Mouse (Mus musculus) midbrain, postnatal 0 days (tissue): ENCODE measurements around the gene Adh4. TPM values are rescaled to one million over a fixed set of nuclear protein-coding genes. Genes with fewer than 3 reads are reported as not detected.
"Not testable (repeated sequence)": the region's sequence is repeated elsewhere in the genome, so short reads cannot be mapped to it uniquely, and the experiment has no call there.

ENCODE experiments used
- ATAC-seq: fragments of 200-750 bp; cut with Nextera tagmentation; 2 replicates; pipeline ENCODE4 v1.8.0; 2017; ENCODE audit warnings: moderate number of reproducible peaks, mild to moderate bottlenecking, moderate TSS enrichment, moderate library complexity; ENCODE audit not compliant: low FRiP score
- DNase-seq: peaks from one replicate; pipeline ENCODE4 v3.0.0-alpha.2; 2015; ENCODE audit warnings: low spot score
- H3K27ac ChIP-seq: fragments of 300-500 bp; sonication (generic); 2 replicates; pipeline ENCODE4 v1.5.1; 2014; ENCODE audit warnings: low read depth, mild to moderate bottlenecking, low read length, mixed read lengths
- H3K27me3 ChIP-seq: fragments of 300-500 bp; sonication (generic); 2 replicates; pipeline ENCODE4 v1.6.1; 2014; ENCODE audit warnings: low read length, control low read depth, mixed read lengths; ENCODE audit not compliant: insufficient read depth
- H3K36me3 ChIP-seq: fragments of 300-500 bp; sonication (generic); 2 replicates; pipeline ENCODE4 v1.6.1; 2014; ENCODE audit warnings: low read length, control low read depth, mixed read lengths; ENCODE audit not compliant: insufficient read depth
- H3K4me1 ChIP-seq: fragments of 300-500 bp; sonication (generic); 2 replicates; pipeline ENCODE4 v1.6.1; 2014; ENCODE audit warnings: mild to moderate bottlenecking, control low read depth, antibody characterized with exemption, low read length, mixed read lengths; ENCODE audit not compliant: insufficient read depth
- H3K4me2 ChIP-seq: fragments of 300-500 bp; sonication (generic); 2 replicates; pipeline ENCODE4 v1.6.1; 2014; ENCODE audit warnings: low read depth, mild to moderate bottlenecking, low read length, mixed read lengths; ENCODE audit not compliant: poor library complexity, severe bottlenecking
- H3K4me3 ChIP-seq: fragments of 300-500 bp; sonication (generic); 2 replicates; pipeline ENCODE4 v1.5.1; 2014; ENCODE audit warnings: low read depth, mild to moderate bottlenecking, low read length, moderate library complexity
- H3K9ac ChIP-seq: fragments of 300-500 bp; sonication (generic); replicated peaks from 2 replicates; pipeline ENCODE4 v1.6.1; 2014; ENCODE audit warnings: mild to moderate bottlenecking, low read length, moderate library complexity, mixed read lengths; ENCODE audit not compliant: poor library complexity, severe bottlenecking
- H3K9me3 ChIP-seq: fragments of 300-500 bp; sonication (generic); 2 replicates; pipeline ENCODE4 v1.6.1; 2016; ENCODE audit warnings: low read length, control low read depth
- CTCF ChIP-seq: IDR thresholded peaks from 2 replicates; pipeline ENCODE4 v1.5.1; 2016; ENCODE audit warnings: antibody characterized with exemption, mild to moderate bottlenecking
- WGBS: fragments of 180-500 bp; shearing (Covaris S2); extraction: QIAGEN DNeasy Blood & Tissue Kit; methylation state at CpG from one replicate; pipeline ENCODE4 v1.1.7; 2014; 5-methylcytosine and 5-hydroxymethylcytosine counted together
- polyA plus RNA-seq: library from polyadenylated mRNA; unstranded; fragments of >200 nt; fragmentation: Nextera tagmentation; extraction: Ambion mirVana; gene quantifications from 2 replicates; pipeline ENCODE4 v1.2.1, GENCODE M21; 2015
- total RNA-seq: library from RNA; depleted of rRNA; stranded (reverse); fragments of >200 nt; gene quantifications from 2 replicates; pipeline ENCODE4 v1.2.3, GENCODE M21; 2014; rRNA removed

Adh4 gene
- not detected in 2 replicates for total RNA-seq
- polyA plus RNA-seq = not detected in 2 replicates

DNA sequence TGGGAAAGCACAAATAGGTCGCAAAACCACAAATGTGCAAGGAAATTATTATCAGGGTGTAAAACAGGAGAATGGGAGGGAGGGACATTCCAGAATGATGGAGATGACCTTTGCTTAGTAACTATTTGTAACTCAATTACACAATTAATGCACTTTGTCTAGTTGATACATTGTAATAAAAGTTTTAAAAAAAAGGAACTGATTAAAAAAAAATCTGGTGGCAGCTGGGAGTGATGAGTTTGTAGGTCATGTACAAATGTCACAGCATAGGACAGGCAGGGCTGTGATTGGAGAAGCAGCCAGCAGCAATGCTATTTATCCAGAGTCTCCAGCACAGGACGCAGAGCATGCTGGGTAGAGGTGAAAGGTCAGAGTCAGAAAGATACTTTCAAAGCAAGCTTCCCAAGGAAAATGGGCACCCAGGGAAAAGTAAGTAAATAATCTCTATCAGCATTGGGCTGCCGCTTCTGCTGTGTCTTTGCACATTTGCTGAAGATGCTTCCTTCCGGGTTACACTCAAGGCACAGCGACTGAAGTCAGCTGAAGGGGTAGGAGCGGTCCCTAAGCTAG lies at the start of gene Adh4:
Gene Adh4 (plus strand): TSS at position 346 of the 570 bp plus-strand sequence.
- Histone ChIP-seq H3K4me1 (no peaks in the 10 kb centered on the region), H3K4me2 (no peak within 1 kb of the TSS), H3K4me3 (no peak within 1 kb of the TSS), H3K27ac (no peak within 1 kb of the TSS), H3K9ac (no peak within 1 kb of the TSS), H3K27me3 (no peaks in the 10 kb centered on the region), H3K9me3 (no peaks in the 10 kb centered on the region), H3K36me3 (no peaks in the 10 kb centered on the region)
- TF ChIP-seq CTCF = no peak
- no peak for DNase-seq
- 79% methylated on average over 6 of the region's 6 CpGs for WGBS
- ATAC-seq = no peak

DNA sequence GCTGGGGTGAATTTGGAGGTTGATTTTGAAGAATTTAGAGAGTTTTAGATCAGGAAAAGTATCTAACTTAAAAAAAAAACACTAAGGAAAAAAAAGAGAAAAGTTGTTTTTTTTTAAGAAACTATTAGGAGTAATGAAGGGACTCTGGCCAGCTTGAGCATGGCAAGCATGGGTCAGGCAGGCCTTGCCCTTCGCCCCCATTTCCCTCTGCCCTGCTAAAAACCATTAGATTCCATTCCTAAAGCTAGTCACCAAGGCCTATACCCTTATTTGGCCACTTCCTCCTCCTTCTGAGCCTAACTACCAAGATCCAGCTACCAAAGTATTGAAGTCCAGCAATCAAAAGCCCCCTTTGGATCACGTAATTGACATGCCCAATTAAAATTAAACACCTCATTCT lies 49.1 kb upstream of the Adh4 start:
- Histone ChIP-seq H3K4me1 (no peaks in the 10 kb centered on the region), H3K9ac (no peak overlapping the region), H3K27ac (no peak overlapping the region), H3K4me3 (no peak overlapping the region), H3K36me3 (no peaks in the 10 kb centered on the region), H3K27me3 (no peaks in the 10 kb centered on the region), H3K9me3 (no peaks in the 10 kb centered on the region), H3K4me2 (no peak overlapping the region)
- ATAC-seq (no peak), DNase-seq (no peak)
- no peak for TF ChIP-seq CTCF
- 81% methylated on average over 2 of the region's 2 CpGs for WGBS

- H3K4me3 ChIP-seq = no peak overlapping the region
- DNase-seq = no peak
- 88% methylated on average over 1 of the region's 1 CpGs for WGBS
Measured at GRCm38 (mm10) chr3:138369546-138369945, 45.7 kb upstream of the Adh4 start.

DNA sequence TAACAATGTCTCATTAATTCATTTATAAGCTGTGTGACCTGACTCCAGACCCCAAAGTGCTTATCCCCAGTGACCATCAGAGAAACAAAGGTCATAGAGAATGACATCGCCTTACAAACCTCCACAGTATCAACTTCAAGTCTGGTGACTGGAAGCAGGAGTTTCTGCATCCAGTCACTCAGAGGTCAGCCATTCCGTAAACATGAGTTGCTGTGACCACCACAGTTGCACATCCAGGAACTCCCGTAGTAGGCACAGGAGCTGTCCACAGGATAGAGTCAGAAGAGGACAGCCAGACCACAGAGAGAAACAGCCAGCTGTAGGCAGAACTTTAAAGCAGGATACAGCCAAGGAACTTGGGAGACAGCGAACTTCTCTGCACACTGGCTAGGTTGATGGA lies 45.0 kb upstream of the Adh4 start:
- not testable (repeated sequence) for H3K4me3 ChIP-seq, DNase-seq, H3K9ac ChIP-seq, ATAC-seq, H3K4me1 ChIP-seq, H3K36me3 ChIP-seq, H3K4me2 ChIP-seq, H3K9me3 ChIP-seq, H3K27me3 ChIP-seq, H3K27ac ChIP-seq
- 79% methylated on average over 4 of the region's 4 CpGs for WGBS

More at GRCm38 (mm10) chr3:138369546-138369945, 45.7 kb upstream of the Adh4 start:
- H3K27ac ChIP-seq = no peak overlapping the region
- H3K4me2 ChIP-seq = no peak overlapping the region
- no peaks in the 10 kb centered on the region for H3K9me3 ChIP-seq
- no peak for ATAC-seq
- TF ChIP-seq CTCF = no peak
- no peaks in the 10 kb centered on the region for H3K27me3 ChIP-seq
- no peaks in the 10 kb centered on the region for H3K36me3 ChIP-seq
- no peak overlapping the region for H3K9ac ChIP-seq
- no peaks in the 10 kb centered on the region for H3K4me1 ChIP-seq

DNA sequence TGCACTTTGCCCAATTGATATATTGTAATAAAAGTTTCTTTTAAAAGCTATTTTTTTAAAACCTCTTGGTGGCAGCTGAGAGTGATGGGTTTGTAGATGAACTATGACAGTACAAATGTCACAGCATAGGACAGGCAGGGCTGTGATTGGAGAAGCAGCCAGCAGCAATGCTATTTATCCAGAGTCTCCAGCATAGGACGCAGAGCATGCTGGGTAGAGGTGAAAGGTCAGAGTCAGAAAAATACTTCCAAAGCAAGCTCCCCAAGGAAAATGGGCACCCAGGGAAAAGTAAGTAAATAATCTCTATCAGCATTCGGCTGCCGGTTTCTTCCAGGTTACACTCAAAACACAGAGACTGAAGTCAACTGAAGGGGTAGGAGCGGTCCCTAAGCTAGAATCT lies 41.3 kb upstream of the Adh4 start:
- Histone ChIP-seq H3K4me2 (no peak overlapping the region), H3K27ac (no peak overlapping the region), H3K4me1 (no peaks in the 10 kb centered on the region), H3K4me3 (no peak overlapping the region), H3K27me3 (no peaks in the 10 kb centered on the region), H3K9me3 (no peaks in the 10 kb centered on the region), H3K9ac (no peak overlapping the region), H3K36me3 (no peaks in the 10 kb centered on the region)
- TF ChIP-seq CTCF = no peak
- WGBS = 78% methylated on average over 4 of the region's 4 CpGs
- ATAC-seq (no peak), DNase-seq (no peak)

DNA sequence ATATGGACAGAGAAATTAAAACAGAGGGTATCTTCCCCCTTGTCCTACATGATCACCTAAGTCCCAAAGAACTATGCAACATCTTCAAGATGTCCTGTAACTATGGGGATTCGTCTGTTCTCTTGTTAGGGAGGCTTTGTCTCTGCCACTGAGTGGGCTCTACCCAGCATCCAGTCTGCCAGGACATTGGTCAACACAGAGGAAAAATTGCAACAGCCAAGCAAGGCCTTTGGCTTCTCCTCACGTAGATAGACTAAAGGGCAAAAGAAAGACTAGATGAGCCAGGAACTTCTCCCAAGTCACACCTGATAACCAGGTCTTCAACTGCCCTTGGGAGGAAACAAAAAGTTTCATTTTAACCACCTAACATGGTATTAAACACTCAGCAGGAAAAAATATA lies 40.1 kb upstream of the Adh4 start:
- DNase-seq (no peak), ATAC-seq (no peak)
- H3K27ac ChIP-seq = no peak overlapping the region
- no peak overlapping the region for H3K4me3 ChIP-seq
- H3K4me2 ChIP-seq = no peak overlapping the region
- no peak overlapping the region for H3K9ac ChIP-seq
- 90% methylated on average over 2 of the region's 2 CpGs for WGBS
- no peaks in the 10 kb centered on the region for H3K36me3 ChIP-seq
- H3K9me3 ChIP-seq = no peaks in the 10 kb centered on the region; the same call in 1 of the 2 replicates
- H3K4me1 ChIP-seq = no peaks in the 10 kb centered on the region
- H3K27me3 ChIP-seq = no peaks in the 10 kb centered on the region
- TF ChIP-seq CTCF = no peak
